Mouse (Mus musculus): ENCODE results near the gene Rnasek. TPM values are rescaled to one million over a fixed set of nuclear protein-coding genes. Genes with fewer than 3 reads are reported as not detected.

The Rnasek gene
- polyA plus RNA-seq, 1 experiment from 2014 or later = 145 TPM

DNA sequence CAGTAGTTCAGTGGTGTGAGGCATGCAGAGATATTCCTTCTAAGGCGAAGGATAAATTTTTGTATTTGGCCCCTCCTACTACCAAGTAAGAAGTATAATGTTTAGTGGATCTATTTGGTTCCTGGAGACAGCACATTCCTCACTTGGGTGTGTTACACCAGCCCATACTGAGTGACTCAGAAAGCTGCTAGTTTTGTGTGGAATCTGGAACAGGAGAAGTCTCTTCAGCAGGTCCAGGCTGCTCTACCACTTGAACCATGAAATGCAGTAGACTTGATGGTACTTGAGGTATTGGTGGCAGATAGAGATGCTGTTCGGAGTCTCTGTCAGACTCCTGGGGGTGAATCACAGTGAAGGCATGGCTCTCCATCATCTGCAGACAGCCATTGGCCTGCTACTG is 29.0 kb downstream of the Rnasek start:
- ChIA-PET CTCF (interaction anchor here (1.1 to 3.6 kb wide), 4 partner anchors 9 to 31 kb away, joined by 3 to 19 read pairs (median 4); partner anchors contain the start of gene Bcl6b), POLR2A (no interaction called here)
- TF ChIP-seq CTCF (IDR thresholded peaks at IDR 0.05) = no peak

DNA sequence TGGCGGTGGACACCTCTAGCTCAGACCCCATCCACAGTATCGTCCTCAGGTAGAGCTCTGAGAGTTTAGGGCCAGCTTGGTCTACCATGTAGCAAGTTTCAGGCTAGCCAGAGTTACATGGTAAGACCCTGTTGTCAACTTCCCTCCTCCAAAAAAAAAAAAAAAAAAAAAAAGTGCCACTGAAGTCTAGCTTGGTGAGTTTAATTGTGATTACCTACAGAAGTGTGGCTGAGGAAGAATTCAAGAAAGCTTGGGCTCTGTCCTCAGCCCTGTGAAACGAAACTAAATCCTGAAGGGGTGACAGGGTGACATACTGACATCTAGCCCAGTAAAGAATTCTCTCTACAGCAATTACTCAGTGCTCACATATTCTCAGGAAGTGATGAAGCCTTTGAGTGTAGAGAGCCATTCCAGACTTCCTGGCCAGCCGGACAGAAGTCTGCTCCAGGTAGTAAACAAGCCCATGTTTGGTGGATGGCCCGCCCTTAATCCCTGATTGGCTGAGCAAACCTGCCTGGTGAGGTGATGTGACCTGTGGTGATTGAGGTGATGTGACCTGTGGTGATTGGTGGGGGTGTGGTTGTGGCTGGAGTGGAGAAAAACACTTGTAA is 30.8 kb downstream of the Rnasek start:
- H3K27me3 ChIP-seq = no peaks in the 10 kb centered on the region
- CTCF ChIA-PET = interaction anchor here (0.6 to 1.3 kb wide), 4 partner anchors 8 to 123 kb away, joined by 3 to 6 read pairs (median 3); no protein-coding TSS in a partner anchor
- DNase-seq (ENCODE audit: low read depth, low spot score) (no peak), ATAC-seq (no peak)
- in situ Hi-C loops (cut with MboI; ENCODE audit: low pct_unique_long_range_greater_than_20kb) = loop anchor here (5.0 kb wide), 1 partner anchor 37 kb away; no protein-coding TSS in a partner anchor
- TF ChIP-seq CTCF (IDR thresholded peaks at IDR 0.05) = no peak
- POLR2A ChIA-PET = interaction anchor here (0.6 to 0.8 kb wide), 4 partner anchors 59 to 194 kb away, joined by 3 to 6 read pairs (median 5); no protein-coding TSS in a partner anchor

More for the DNA sequence above, 29.0 kb downstream of the Rnasek start:
- ATAC-seq (no peak), DNase-seq (ENCODE audit: low read depth, low spot score) (no peak)
- no peaks in the 10 kb centered on the region for H3K27me3 ChIP-seq
- in situ Hi-C loops (cut with MboI; ENCODE audit: low pct_unique_long_range_greater_than_20kb) = loop anchor here (10.0 kb wide), 1 partner anchor 276 kb away; the partner anchor contains the start of gene Ybx2

DNA sequence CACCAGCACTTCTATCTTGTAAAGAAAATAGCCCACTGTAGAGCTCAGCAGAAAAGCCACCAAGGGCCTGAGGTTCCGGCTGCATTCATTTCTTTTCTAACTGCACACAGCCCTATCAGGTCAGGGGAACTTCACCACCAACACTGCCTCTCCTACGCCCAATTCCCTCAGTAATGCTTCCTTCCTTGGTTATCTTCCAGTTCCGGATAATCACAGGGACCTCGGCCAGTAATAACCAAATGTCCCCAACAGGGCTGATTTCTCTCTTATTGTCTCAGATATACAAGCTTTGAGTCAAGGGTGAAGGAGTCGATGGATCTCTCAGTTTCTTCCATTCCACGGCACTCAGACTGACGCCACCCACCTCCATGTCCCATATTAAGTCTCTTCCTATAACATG is 32.4 kb downstream of the Rnasek start:
- TF ChIP-seq CTCF (IDR thresholded peaks at IDR 0.05) = no peak
- in situ Hi-C loops (cut with MboI; ENCODE audit: low pct_unique_long_range_greater_than_20kb) = loop anchor here (5.0 kb wide), 1 partner anchor 35 kb away; no protein-coding TSS in a partner anchor
- ChIA-PET CTCF (interaction anchor here (1.2 kb wide), 1 partner anchor 23 kb away, joined by 4 read pairs; no protein-coding TSS in a partner anchor), POLR2A (no interaction called here)
- H3K27me3 ChIP-seq = no peaks in the 10 kb centered on the region
- DNase-seq (ENCODE audit: low read depth, low spot score) = no peak
- no peak for ATAC-seq

DNA sequence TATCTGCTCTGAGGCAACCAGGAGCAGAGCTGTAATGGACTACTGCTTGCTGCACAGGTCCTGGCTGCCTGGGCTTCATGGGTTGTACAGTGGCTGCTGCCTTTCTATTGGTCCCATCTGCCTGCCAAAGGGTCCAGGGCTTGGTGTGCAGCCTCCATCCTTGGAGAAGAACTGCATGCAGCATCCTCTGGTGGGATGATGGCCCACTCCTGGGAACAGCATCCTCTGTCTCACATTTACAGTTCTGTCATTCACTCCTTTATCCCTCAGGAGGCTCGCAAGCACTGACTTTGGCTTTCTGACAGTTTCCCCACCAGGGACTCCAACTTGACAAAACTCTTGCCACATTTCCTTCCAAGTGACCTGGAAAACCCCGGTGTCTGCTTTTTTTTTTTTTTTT is 32.8 kb downstream of the Rnasek start:
- no peak for TF ChIP-seq CTCF (IDR thresholded peaks at IDR 0.05)
- ChIA-PET CTCF (interaction anchor here (1.2 kb wide), 1 partner anchor 24 kb away, joined by 4 read pairs; no protein-coding TSS in a partner anchor), POLR2A (no interaction called here)
- in situ Hi-C loops (cut with MboI; ENCODE audit: low pct_unique_long_range_greater_than_20kb) = loop anchor here (5.0 kb wide), 1 partner anchor 34 kb away; no protein-coding TSS in a partner anchor
- DNase-seq (ENCODE audit: low read depth, low spot score) = no peak
- ATAC-seq = no peak
- no peaks in the 10 kb centered on the region for H3K27me3 ChIP-seq

DNA sequence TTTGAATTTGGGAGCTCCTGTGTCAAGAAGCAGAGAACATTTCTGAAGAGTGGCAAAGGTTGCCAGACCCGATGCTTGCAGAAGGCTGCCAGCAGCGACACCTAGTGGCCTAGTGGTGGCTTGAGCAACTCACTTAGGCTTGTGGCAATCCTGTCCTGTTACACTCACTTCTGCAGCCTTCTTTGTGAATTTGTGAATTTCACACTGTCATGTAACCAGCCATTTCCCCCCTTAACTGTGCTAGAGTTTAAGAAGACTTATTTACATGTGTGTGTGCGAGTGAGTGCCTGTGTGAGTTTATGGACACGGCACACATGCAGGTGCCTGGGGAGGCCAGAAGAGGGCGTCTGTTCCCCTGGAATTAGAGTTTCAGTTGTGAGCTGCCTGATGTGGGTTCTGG is 38.0 kb downstream of the Rnasek start:
- in situ Hi-C loops (cut with MboI; ENCODE audit: low pct_unique_long_range_greater_than_20kb) = loop anchor here (5.0 kb wide), 1 partner anchor 144 kb away; no protein-coding TSS in a partner anchor
- DNase-seq (ENCODE audit: low read depth, low spot score) = no peak
- no peaks in the 10 kb centered on the region for H3K27me3 ChIP-seq
- ChIA-PET CTCF (interaction anchor here (0.6 to 1.6 kb wide), 11 partner anchors 8 to 131 kb away, joined by 3 to 19 read pairs (median 4); partner anchors contain the start of gene Slc16a11), POLR2A (interaction anchor here (0.8 to 0.9 kb wide), 2 partner anchors 11 to 39 kb away, joined by 3 read pairs; partner anchors contain the start of gene Slc16a11)
- peak; percentile 98 for TF ChIP-seq CTCF (IDR thresholded peaks at IDR 0.05)
- ATAC-seq = no peak

DNA sequence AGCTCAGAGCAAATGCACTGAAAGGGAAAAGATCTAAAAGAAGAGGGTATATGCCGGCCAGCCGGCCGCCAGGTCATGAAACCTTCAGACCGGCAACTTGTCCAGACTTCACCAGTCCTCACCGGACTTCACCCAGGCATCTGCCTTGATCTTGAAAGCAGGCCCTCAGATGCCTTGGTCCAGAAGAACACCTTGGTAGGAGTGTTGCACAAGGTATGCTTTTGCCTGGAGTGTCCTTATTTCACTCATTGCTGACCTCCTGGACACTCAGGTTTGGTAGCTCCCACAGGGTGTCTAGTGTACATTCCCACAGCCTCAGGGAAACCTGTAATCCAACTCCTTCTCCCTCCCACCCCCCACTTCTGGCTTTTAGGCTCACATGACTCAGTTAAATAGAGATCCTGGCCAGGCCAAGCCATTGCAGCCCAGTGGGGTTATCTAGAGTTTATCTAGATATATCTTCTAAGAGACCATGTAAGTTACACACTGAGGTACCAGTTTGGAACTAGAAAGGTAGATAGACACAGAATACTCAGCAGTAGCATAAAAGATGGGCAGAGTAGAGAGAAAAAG is 39.5 kb downstream of the Rnasek start:
- H3K27me3 ChIP-seq = no peaks in the 10 kb centered on the region
- ATAC-seq (no peak), DNase-seq (ENCODE audit: low read depth, low spot score) (no peak)
- in situ Hi-C loops (cut with MboI; ENCODE audit: low pct_unique_long_range_greater_than_20kb) = loop anchor here (5.0 kb wide), 1 partner anchor 143 kb away; no protein-coding TSS in a partner anchor
- no peak for TF ChIP-seq CTCF (IDR thresholded peaks at IDR 0.05)
- ChIA-PET CTCF (interaction anchor here (1.0 to 1.6 kb wide), 4 partner anchors 10 to 129 kb away, joined by 3 to 6 read pairs (median 4); partner anchors contain the start of gene Slc16a11), POLR2A (no interaction called here)

DNA sequence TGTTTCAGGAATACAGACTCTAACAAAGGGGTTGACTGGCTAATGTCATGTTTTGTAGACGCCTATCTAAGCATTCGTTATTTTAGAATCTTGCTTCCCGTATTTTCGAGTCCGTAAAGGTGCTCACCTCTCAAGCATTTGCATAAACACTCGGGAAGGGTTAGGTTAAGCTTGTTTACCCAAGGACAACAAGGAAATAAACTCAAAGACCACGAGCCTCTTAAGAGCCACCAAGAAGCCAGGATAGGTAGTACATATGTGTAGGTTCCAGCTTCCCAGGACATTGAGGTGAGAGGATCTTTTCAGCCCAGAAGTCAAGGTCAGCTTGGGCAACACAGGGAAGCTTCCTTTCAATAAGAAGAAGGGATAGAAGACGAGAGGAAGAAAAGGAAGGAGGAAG is 40.5 kb downstream of the Rnasek start:
- DNase-seq (ENCODE audit: low read depth, low spot score) = no peak
- ATAC-seq = no peak
- no peak for TF ChIP-seq CTCF (IDR thresholded peaks at IDR 0.05)
- CTCF ChIA-PET = interaction anchor here (1.0 to 1.9 kb wide), 4 partner anchors 13 to 144 kb away, joined by 3 to 8 read pairs (median 6); partner anchors contain the start of gene Slc16a11
- POLR2A ChIA-PET = no interaction called here
- in situ Hi-C loops (cut with MboI; ENCODE audit: low pct_unique_long_range_greater_than_20kb) = no loop called here
- no peaks in the 10 kb centered on the region for H3K27me3 ChIP-seq

DNA sequence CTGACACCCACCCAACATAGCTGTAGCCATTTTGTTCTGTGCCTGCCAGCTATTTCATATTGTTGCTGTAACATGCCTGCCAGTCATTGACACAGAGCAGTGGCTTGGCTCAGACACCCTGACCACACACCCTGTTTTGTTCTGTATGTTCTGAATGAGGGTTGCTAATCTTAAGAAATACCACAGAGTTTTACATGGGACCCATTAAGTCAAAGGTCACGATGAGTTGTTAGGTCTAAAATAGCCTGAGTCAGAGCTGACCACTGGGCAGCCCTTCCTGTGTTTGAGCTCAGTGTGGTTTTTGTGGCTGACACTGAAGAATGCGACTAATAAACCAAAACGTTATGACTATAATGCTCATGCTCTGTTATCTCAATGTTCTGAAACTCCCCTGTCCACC is 41.3 kb downstream of the Rnasek start:
- ChIA-PET POLR2A (no interaction called here), CTCF (interaction anchor here (0.7 to 2.0 kb wide), 5 partner anchors 15 to 143 kb away, joined by 3 to 8 read pairs (median 5); no protein-coding TSS in a partner anchor)
- no peak for TF ChIP-seq CTCF (IDR thresholded peaks at IDR 0.05)
- DNase-seq (ENCODE audit: low read depth, low spot score) = peak; percentile 75
- ATAC-seq = peak; percentile 58
- no peaks in the 10 kb centered on the region for H3K27me3 ChIP-seq
- in situ Hi-C loops (cut with MboI; ENCODE audit: low pct_unique_long_range_greater_than_20kb) = no loop called here

DNA sequence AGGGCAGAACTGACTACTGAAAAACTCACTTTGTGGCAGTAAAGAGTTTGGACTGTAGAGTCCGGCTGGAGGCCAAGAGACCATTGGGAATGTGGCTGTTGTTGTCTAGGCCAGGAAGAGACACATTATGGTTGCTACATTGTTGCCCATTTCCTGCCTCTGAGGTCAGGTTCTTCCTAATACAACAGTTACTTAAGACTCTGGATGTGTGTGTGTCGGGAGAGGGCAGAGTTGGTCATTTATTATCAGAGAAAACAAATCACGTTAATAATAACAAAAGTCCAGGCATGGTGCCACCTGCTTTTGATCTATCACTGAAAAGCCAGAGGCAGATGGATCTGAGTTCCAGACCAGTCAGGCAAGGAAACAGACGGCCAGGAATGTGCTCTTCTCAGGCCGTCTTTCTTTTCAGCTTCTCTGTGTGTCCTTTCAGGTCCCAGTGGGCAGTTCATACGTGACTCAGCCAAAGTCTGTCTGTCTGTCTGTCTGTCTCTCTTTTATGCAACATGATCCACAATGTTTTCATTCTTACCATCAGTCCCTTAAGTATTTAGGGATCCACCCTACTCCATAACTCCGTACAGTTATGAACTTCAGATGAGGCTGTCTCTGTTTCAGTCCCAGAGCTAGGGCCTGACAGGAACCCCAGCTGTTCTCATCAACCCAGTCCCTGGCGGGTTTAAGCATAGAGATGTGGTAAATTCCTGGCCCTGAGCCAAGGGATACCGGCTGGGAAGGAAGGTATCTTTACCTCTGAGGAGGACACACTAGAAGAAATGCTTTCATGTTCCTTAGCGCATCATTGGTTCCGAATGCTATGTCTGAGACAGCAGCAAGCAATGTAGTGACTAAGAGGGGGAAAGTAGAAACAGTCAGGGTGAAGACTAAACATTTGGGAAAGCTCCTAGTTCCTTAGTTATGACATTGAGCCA is 46.0 kb downstream of the Rnasek start:
- ATAC-seq (peak; percentile 20), DNase-seq (ENCODE audit: low read depth, low spot score) (peak; percentile 82)
- TF ChIP-seq CTCF (IDR thresholded peaks at IDR 0.05) = no peak
- ChIA-PET POLR2A (no interaction called here), CTCF (interaction anchor here (1.9 kb wide), 1 partner anchor 23 kb away, joined by 7 read pairs; no protein-coding TSS in a partner anchor)
- in situ Hi-C loops (cut with MboI; ENCODE audit: low pct_unique_long_range_greater_than_20kb) = no loop called here
- H3K27me3 ChIP-seq = no peaks in the 10 kb centered on the region

DNA sequence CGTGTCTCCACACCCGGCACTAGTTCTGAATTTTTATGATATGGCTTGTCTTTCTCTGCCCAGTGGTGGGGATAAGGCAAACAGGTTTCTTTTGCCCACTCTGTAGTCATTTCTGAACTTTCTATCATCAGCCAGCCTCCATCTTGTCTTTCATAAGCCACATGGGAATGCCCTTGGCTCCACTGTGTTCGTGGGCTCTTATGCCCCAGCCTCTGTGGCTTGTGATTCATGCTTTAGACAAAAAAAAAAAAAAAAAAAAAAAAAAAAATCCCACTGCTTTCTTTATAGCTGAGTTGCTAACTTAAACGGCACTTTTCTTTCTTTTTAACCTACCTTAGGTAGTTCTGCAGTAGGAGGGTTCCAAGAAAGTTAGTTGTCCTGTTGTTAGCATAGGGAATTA is 47.5 kb downstream of the Rnasek start:
- no peaks in the 10 kb centered on the region for H3K27me3 ChIP-seq
- ATAC-seq (no peak), DNase-seq (ENCODE audit: low read depth, low spot score) (no peak)
- in situ Hi-C loops (cut with MboI; ENCODE audit: low pct_unique_long_range_greater_than_20kb) = no loop called here
- TF ChIP-seq CTCF (IDR thresholded peaks at IDR 0.05) = no peak
- CTCF ChIA-PET = no interaction called here
- POLR2A ChIA-PET = interaction anchor here (0.6 kb wide), 2 partner anchors 11 to 116 kb away, joined by 3 to 4 read pairs; no protein-coding TSS in a partner anchor
